Mouse (Mus musculus) urinary bladder, postnatal 14 days (tissue): ENCODE results near the gene Jak2.

Experiments used
- DNase-seq: peaks from one replicate; pipeline ENCODE4 v3.0.0; 2021; ENCODE audit warnings: low spot score

Jak2 gene

GRCm38 (mm10) chr19:29252831-29253545, 1.4 kb downstream of the Jak2 start:
- DNase-seq, result no peak

- peak; percentile 85 for DNase-seq
These were observed 2.1 kb downstream of the Jak2 start for GRCm38 (mm10) chr19:29253728-29254127.

DNA sequence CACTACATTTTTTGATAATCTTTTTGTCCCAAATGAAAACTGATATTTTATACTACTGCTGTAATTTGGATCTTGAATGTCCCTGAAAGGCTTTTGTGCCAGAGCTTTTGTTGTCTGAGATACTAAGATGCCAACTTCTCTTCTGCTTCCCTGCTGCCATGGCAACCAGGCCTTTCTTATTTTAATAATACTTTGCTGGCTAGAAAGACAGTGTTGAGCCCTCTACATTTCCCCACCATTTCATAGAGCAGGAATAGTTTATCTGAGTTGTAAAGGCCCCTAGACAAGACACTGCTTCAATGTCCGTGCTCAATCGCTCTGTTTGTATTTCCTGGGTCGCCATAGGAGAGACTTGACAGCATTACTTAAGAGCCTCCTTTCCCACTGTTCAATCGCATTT, 3.0 kb downstream of the Jak2 start:
- DNase-seq, result no peak

DNA sequence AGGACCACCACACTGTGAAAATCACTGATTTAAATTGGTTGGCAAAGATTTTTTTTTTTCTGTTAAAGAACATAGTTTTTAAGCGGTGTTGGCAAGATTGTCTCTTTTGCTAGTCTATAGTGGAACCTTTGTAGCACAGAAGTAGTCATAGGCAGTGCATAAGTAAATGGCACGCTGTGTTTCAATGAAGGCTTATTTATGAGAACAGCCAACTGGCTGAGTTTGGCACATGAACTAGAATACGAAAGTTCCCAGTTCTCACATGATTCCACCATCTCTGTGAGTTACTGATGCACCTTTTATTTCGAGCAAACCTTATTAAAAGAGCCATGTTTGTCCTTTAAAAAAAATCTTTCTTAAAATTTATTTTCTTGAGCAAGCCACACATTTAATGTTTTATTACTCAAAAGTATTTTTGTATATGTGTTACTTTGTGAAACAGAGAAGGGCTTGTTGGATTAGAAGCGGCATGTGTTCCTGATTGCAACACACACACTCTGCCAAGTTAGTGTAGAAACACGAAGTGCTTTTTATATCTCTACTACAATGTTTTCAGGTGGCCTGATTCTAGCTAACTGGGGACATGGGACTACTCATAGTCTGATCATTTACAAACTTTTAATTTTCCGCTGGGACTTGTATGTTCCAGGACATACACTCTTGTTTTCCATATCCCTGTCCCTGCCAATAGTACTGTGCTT, 3.8 kb downstream of the Jak2 start:
- DNase-seq, result no peak

DNA sequence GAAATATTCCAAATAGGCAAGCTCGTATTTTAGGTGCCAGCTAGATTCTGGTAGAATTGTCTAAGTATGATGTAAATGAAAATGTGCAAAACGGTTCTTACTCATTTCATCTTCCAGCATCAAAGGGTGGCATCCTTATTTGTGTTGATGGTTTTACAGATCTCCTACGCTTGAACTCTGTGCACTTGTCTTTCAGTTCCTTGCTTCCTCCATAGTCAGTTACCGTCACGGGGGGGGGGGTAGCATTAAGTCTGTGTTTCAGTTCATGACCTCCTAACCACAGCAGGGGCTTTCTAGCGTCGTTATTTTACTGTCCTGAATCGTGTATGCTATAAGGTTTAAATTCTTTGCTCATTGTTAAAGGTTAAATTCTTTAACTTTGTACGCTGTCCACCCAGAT, 10.0 kb downstream of the Jak2 start:
- DNase-seq, result no peak

- no peak for DNase-seq
These were observed 11.9 kb downstream of the Jak2 start for GRCm38 (mm10) chr19:29263492-29263891.

- no peak for DNase-seq
These were observed 13.9 kb downstream of the Jak2 start for GRCm38 (mm10) chr19:29265538-29265937.

GRCm38 (mm10) chr19:29267075-29267868, 15.6 kb downstream of the Jak2 start:
- DNase-seq, result no peak

DNA sequence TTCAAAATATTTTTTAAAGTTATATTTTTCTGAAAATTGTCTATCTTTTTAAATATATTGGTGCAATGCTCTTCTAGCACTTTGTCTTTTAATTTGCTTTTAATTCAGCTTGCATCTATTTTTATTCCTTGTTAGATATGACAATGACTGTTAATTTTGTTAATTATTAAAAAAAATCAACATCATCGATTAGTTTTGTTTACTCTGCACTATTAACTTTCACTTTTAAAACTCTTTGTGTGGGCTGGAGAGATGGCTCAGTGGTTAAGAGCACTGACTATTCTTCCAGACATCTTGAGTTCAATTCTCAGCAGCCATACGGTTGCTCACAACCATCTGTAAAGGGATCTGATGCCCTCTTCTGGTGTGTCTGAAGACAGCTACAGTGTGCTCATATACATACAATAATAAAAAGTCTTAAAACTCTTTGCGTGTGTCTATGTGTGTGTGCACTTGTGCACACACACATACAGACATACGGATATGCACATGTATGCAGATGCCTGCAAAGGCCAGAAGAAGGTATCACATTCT, 17.2 kb downstream of the Jak2 start:
- DNase-seq, result no peak

DNA sequence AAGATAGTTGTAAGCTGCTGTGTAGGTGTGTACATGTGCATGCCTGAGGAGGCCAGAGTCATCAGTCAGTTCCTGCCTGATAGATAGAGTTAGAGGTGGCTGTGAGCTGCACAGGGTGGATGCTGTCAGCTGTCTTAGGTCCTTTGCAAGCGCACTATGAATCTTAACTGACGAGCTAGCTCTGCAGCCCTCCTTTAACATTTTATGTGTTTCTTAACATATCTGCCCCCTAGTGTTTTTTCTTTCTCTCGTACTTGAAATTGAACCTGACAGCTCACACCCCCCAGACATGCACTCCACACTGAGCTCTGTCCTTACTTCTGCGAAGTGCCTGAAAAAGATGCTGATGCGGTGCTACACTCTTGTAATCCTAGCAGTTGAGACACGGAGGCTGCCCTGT, 18.6 kb downstream of the Jak2 start:
- DNase-seq, result no peak

DNA sequence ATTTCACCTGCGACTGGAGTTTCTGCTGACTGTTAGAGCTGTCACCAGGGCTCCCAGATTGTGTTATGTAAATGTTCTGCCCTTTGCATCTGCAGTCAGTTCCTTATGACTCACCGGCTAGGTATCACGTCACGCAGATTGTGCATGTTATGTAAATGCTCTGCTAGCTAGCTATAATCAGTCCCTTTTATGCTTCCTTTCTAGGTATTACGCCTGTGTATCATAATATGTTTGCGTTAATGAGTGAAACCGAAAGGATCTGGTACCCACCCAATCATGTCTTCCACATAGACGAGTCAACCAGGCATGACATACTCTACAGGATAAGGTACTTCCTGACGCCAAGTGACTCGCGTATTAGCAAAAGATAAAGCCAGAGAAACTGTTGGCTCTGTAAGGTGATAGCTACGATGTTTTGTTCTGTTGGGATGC, 19.5 kb downstream of the Jak2 start:
- peak; percentile 59 for DNase-seq

DNA sequence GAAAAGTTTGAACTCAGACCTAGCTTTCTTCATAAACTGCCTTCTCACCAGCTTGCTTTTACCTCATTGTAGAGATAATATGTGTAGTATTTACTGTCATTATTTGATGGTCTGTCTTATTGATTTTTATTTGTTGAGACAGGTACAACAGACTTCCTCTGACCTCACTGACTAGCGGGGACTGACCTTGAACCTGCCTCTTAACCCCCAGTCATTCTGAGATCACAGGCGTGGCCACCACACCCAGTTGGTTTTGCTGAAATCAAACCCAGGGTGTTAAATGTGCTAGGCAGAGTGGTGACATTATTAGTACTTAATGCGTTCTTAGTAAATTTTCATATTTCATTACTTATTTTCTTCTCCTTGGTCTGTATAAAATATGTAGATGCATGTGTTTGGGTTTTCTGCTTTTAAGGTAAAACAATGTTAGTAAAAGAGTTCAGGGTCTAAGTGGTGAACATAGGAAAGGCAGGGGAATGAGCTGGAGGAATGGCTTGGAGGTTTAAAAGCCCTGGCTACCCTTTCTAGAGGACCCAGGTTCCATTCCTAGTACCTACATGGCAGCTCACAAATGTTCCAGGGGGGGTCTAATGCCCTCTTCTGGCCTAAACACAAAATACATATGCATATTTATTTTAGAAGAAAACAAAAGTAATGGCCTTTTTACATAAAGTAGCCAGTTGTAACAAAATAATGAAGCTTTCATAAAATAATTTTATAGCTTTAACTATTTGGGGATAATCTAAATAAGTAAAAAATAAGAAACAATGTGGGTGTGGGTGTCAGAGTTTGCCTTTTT, 20.6 kb downstream of the Jak2 start:
- no peak for DNase-seq

GRCm38 (mm10) chr19:29276414-29276813, 24.8 kb downstream of the Jak2 start:
- DNase-seq, result no peak

- DNase-seq, result no peak
These were observed 27.4 kb downstream of the Jak2 start for GRCm38 (mm10) chr19:29278944-29279587.

GRCm38 (mm10) chr19:29285451-29285869, 33.8 kb downstream of the Jak2 start:
- DNase-seq, result no peak

DNA sequence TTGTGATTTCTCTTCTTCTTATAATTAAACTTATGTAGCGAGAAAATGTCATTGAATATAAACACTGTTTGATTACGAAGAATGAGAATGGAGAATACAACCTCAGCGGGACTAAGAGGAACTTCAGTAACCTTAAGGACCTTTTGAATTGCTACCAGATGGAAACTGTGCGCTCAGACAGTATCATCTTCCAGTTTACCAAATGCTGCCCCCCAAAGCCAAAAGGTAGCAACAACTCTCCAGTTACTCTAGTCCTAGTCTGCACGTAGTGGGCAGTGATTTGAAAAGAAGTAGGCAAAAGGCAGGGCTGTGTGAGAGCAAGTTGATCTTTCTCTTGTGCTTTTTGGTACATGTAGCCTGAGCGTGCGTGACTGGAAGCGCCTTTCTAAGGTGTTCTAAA, 36.2 kb downstream of the Jak2 start:
- no peak for DNase-seq

DNA sequence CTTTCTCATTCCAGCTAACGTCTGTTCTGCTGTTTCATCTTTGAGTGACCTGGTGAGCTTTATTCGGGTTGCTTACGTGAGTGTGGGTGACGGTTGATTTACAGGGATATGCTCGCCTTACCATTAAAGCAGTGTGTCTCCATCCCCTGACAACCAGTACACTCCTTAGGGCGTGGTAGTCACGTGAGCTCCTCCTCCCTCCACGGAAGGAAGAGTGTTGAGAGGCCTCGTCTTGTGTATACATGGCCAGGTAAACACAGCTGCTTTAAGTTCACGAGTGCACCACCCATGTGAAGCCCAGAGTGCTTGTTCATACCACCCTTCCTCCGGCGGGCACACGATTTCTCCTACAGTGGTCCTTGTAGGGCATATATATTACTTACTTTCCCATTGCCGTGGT, 39.9 kb downstream of the Jak2 start:
- no peak for DNase-seq

DNA sequence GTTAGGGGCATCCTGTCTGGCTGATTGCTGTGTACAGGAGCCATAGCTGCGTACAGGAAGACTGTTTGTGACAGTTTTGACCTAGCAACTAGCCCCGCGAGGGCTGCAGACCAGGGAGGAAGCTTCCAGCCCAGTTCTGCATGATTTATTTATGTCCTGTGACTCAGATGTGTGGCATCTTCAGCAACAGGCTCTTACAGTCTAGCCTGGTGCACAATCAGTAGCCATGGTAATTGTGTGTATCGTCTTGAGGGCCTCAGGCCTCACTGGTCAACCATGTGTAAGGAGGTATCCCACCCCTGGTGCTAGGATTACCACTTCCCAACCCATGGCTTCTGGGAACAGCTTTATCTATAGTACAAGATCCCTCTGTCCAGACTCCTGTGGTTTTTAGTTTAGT, 40.9 kb downstream of the Jak2 start:
- DNase-seq, result no peak

DNA sequence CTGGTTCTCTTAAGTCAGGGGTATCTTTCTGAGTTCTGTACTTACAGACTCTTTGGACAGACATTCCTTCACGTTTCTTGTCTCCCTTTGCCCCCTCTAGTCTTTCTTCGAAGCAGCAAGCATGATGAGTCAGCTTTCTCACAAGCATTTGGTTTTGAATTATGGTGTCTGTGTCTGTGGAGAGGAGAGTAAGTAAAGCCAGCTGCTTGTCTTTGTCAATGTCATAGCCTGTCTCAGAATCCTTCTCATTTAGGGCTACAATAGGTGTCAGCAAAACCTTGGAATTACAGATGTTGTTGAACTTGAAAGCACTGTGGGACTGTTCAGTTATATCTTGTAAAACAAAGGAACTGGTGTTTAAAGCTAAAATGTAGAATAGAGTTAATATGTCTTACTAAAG, 43.1 kb downstream of the Jak2 start:
- no peak for DNase-seq

DNA sequence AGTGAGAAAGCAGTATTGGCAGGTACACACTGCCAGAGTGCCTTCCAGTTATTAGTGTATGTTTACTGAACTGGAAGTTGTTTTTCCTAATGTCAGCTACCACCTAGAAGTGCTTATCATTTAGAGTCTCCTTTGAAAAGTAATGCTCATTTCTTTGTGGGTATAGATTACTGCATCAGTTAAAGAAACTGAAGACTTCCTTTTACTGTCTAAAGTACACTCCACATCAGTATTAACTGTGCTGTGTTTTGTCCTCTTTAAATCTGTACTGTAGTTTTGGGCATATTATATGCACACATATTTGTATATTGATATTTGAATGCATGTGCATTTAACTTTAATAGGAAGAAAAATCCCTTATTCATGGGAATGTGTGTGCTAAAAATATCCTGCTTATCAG, 44.5 kb downstream of the Jak2 start:
- DNase-seq, result no peak

GRCm38 (mm10) chr19:29297366-29297765, 45.7 kb downstream of the Jak2 start:
- DNase-seq, result no peak
